Mouse (Mus musculus) intestine, embryonic 16.5 days (tissue): ENCODE measurements around the gene Gna13. TPM values are rescaled to one million over a fixed set of nuclear protein-coding genes. Genes with fewer than 3 reads are reported as not detected.
A peak's percentile ranks its signal among the peaks of the same experiment; 100 is the strongest.

Experiments used
- ATAC-seq: fragments of 200-750 bp; cut with Nextera tagmentation; 2 replicates; pipeline ENCODE4 v1.8.0; 2017; ENCODE audit warnings: moderate TSS enrichment, moderate library complexity
- H3K27ac ChIP-seq: fragments of 300-500 bp; sonication (generic); 2 replicates; pipeline ENCODE4 v1.5.1; 2014; ENCODE audit warnings: mild to moderate bottlenecking, low read length
- H3K27me3 ChIP-seq: fragments of 300-500 bp; sonication (generic); replicated peaks from 2 replicates; pipeline ENCODE4 v1.6.1; 2014; ENCODE audit warnings: low read length, control low read depth, mixed read lengths; ENCODE audit not compliant: control insufficient read depth, insufficient read depth
- H3K36me3 ChIP-seq: fragments of 300-500 bp; sonication (generic); 2 replicates; pipeline ENCODE4 v1.6.1; 2014; ENCODE audit warnings: low read length, control low read depth; ENCODE audit not compliant: control insufficient read depth, insufficient read depth
- H3K4me1 ChIP-seq: fragments of 300-500 bp; sonication (generic); 2 replicates; pipeline ENCODE4 v1.6.1; 2014; ENCODE audit warnings: low read length, control low read depth, mixed read lengths; ENCODE audit not compliant: control insufficient read depth, insufficient read depth
- H3K4me2 ChIP-seq: fragments of 300-500 bp; sonication (generic); 2 replicates; pipeline ENCODE4 v1.6.1; 2014; ENCODE audit warnings: low read depth, low read length, control low read depth
- H3K4me3 ChIP-seq: fragments of 300-500 bp; sonication (generic); 2 replicates; pipeline ENCODE4 v1.5.1; 2014; ENCODE audit warnings: mild to moderate bottlenecking, low read length
- H3K9ac ChIP-seq: fragments of 300-500 bp; sonication (generic); 2 replicates; pipeline ENCODE4 v1.6.1; 2014; ENCODE audit warnings: low read depth, low read length
- H3K9me3 ChIP-seq: fragments of 300-500 bp; sonication (generic); 2 replicates; pipeline ENCODE4 v1.6.1; 2016; ENCODE audit warnings: low read length, control low read depth; ENCODE audit not compliant: control insufficient read depth
- WGBS: fragments of 180-500 bp; shearing (Covaris S2); extraction: QIAGEN DNeasy Blood & Tissue Kit; methylation state at CpG from one replicate; pipeline ENCODE4 v1.1.7; 2014; 5-methylcytosine and 5-hydroxymethylcytosine counted together
- polyA plus RNA-seq: library from polyadenylated mRNA; unstranded; fragments of >200 nt; fragmentation: Nextera tagmentation; extraction: Ambion mirVana; gene quantifications from 2 replicates; pipeline ENCODE4 v1.2.1, GENCODE M21; 2015

The Gna13 gene
- polyA plus RNA-seq, 1 experiment from 2014 or later, result 36.1 TPM

GRCm38 (mm10) chr11:109363191-109364133, 831 bp downstream of the Gna13 start:
- Histone ChIP-seq H3K4me3 (peak overlapping the region; percentile 91), H3K36me3 (peaks cover 3% of the 10 kb centered on the region; the same call in 1 of the 2 replicates), H3K27ac (peak overlapping the region; percentile 98), H3K9me3 (no peaks in the 10 kb centered on the region), H3K4me2 (peak overlapping the region; percentile 52), H3K4me1 (peaks cover 61% of the 10 kb centered on the region), H3K27me3 (no peaks in the 10 kb centered on the region), H3K9ac (peak overlapping the region; percentile 98)
- ATAC-seq, result peak; percentile 53
- WGBS, result 2% methylated on average over 52 of the region's 53 CpGs

- Histone ChIP-seq H3K27ac (peak overlapping the region; percentile 31; the same call in 1 of the 2 replicates), H3K9me3 (no peaks in the 10 kb centered on the region), H3K36me3 (peaks cover 3% of the 10 kb centered on the region; the same call in 1 of the 2 replicates), H3K4me3 (peak overlapping the region; percentile 35), H3K27me3 (no peaks in the 10 kb centered on the region), H3K4me2 (peak overlapping the region; percentile 57), H3K9ac (peak overlapping the region; percentile 42), H3K4me1 (peaks cover 60% of the 10 kb centered on the region)
- no peak for ATAC-seq
- WGBS, result 46% methylated on average over 2 of the region's 2 CpGs
Measured at GRCm38 (mm10) chr11:109364337-109364736, 1.7 kb downstream of the Gna13 start.

- ATAC-seq, result no peak
- peak overlapping the region; percentile 57 for H3K4me2 ChIP-seq
- H3K4me1 ChIP-seq, result peaks cover 56% of the 10 kb centered on the region
- 72% methylated on average over 10 of the region's 10 CpGs for WGBS
- peaks cover 3% of the 10 kb centered on the region; the same call in 1 of the 2 replicates for H3K36me3 ChIP-seq
- H3K4me3 ChIP-seq, result peak overlapping the region; percentile 35
- H3K27me3 ChIP-seq, result no peaks in the 10 kb centered on the region
- H3K9ac ChIP-seq, result peak overlapping the region; percentile 42
- no peaks in the 10 kb centered on the region for H3K9me3 ChIP-seq
- peak overlapping the region; percentile 31 for H3K27ac ChIP-seq
Measured at GRCm38 (mm10) chr11:109364881-109365280, 2.2 kb downstream of the Gna13 start.

GRCm38 (mm10) chr11:109365818-109366217, 3.2 kb downstream of the Gna13 start:
- H3K4me1 ChIP-seq, result peaks cover 53% of the 10 kb centered on the region
- H3K4me2 ChIP-seq, result no peak overlapping the region
- no peak overlapping the region for H3K9ac ChIP-seq

GRCm38 (mm10) chr11:109366802-109367579, 4.4 kb downstream of the Gna13 start:
- Histone ChIP-seq H3K27me3 (no peaks in the 10 kb centered on the region), H3K4me2 (peak overlapping the region; percentile 34), H3K9ac (peak overlapping the region; percentile 52), H3K36me3 (peaks cover 3% of the 10 kb centered on the region; the same call in 1 of the 2 replicates), H3K4me3 (peak overlapping the region; percentile 6; the same call in 1 of the 2 replicates), H3K27ac (peak overlapping the region; percentile 70), H3K9me3 (no peaks in the 10 kb centered on the region), H3K4me1 (peaks cover 43% of the 10 kb centered on the region)
- 59% methylated on average over 15 of the region's 15 CpGs for WGBS
- ATAC-seq, result no peak

More at GRCm38 (mm10) chr11:109365818-109366217, 3.2 kb downstream of the Gna13 start:
- 93% methylated on average over 5 of the region's 5 CpGs for WGBS
- Histone ChIP-seq H3K27ac (no peak overlapping the region), H3K27me3 (no peaks in the 10 kb centered on the region), H3K36me3 (peaks cover 3% of the 10 kb centered on the region; the same call in 1 of the 2 replicates), H3K9me3 (no peaks in the 10 kb centered on the region), H3K4me3 (no peak overlapping the region)
- ATAC-seq, result no peak

- no peaks in the 10 kb centered on the region for H3K27me3 ChIP-seq
- peaks cover 3% of the 10 kb centered on the region; the same call in 1 of the 2 replicates for H3K36me3 ChIP-seq
- no peak overlapping the region for H3K9ac ChIP-seq
- 74% methylated on average over 3 of the region's 3 CpGs for WGBS
- H3K4me2 ChIP-seq, result no peak overlapping the region
- H3K4me1 ChIP-seq, result peaks cover 43% of the 10 kb centered on the region
- 0 out of 2 replicates have a peak overlapping the region, but pooled peaks have one; percentile 1 for H3K27ac ChIP-seq
- H3K9me3 ChIP-seq, result no peaks in the 10 kb centered on the region
- peak; percentile 30; the same call in 1 of the 2 replicates for ATAC-seq
- H3K4me3 ChIP-seq, result no peak overlapping the region
Measured at GRCm38 (mm10) chr11:109369026-109369637, 6.5 kb downstream of the Gna13 start.

GRCm38 (mm10) chr11:109375412-109375811, 12.8 kb downstream of the Gna13 start:
- H3K27me3 ChIP-seq, result no peaks in the 10 kb centered on the region
- H3K9ac ChIP-seq, result no peak overlapping the region
- H3K36me3 ChIP-seq, result no peaks in the 10 kb centered on the region; the same call in 1 of the 2 replicates
- no peak overlapping the region for H3K4me2 ChIP-seq
- WGBS, result 70% methylated on average over 7 of the region's 7 CpGs
- no peak overlapping the region for H3K27ac ChIP-seq
- no peaks in the 10 kb centered on the region for H3K9me3 ChIP-seq
- no peak overlapping the region for H3K4me3 ChIP-seq
- no peak for ATAC-seq
- peaks cover 15% of the 10 kb centered on the region for H3K4me1 ChIP-seq

GRCm38 (mm10) chr11:109376484-109377143, 14.0 kb downstream of the Gna13 start:
- H3K4me2 ChIP-seq, result no peak overlapping the region
- H3K36me3 ChIP-seq, result no peaks in the 10 kb centered on the region; the same call in 1 of the 2 replicates
- ATAC-seq, result peak; percentile 34; the same call in 1 of the 2 replicates
- H3K27me3 ChIP-seq, result no peaks in the 10 kb centered on the region
- no peak overlapping the region for H3K4me3 ChIP-seq
- H3K27ac ChIP-seq, result 0 out of 2 replicates have a peak overlapping the region, but pooled peaks have one; percentile 4
- H3K9me3 ChIP-seq, result no peaks in the 10 kb centered on the region
- 50% methylated on average over 7 of the region's 7 CpGs for WGBS
- peaks cover 15% of the 10 kb centered on the region for H3K4me1 ChIP-seq
- no peak overlapping the region for H3K9ac ChIP-seq
